Mouse (Mus musculus): Measurements from ENCODE around the gene D930020B18Rik. TPM values are rescaled to one million over a fixed set of nuclear protein-coding genes. Genes with fewer than 3 reads are reported as not detected.
A peak's percentile ranks its signal among the peaks of the same experiment; 100 is the strongest.

The D930020B18Rik gene
- polyA plus RNA-seq, 1 experiment from 2014 or later, result 0.21 TPM

DNA sequence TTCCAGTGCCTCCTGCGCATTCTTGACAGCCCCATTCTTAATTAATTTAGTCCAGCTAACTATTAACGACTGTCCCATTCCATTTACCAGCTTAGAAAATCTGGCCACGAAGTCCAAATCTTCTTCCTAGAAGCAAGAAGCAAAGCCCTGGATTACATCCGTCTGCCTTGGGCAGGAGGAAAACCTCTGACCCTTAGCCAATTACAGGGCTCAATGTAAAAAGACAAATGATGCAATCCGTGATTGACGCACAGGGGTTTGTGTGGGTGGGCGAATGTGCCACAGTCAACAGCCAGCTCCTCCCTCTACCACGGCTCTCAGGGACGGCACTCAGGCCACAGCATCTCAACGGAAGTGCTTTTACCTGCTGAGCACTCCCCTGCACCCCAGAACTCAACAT is 29.8 kb upstream of the D930020B18Rik start:
- peaks cover 58% of the 10 kb centered on the region for H3K36me3 ChIP-seq (ENCODE audit: insufficient read depth, low read length)
- H3K4me2 ChIP-seq (ENCODE audit: low read length), result no peak overlapping the region
- ATAC-seq (replicated peaks; ENCODE audit: low FRiP score, low read depth) (no peak), DNase-seq (ENCODE audit: low spot score) (no peak)
- no peaks in the 10 kb centered on the region for H3K4me1 ChIP-seq (replicated peaks; ENCODE audit: insufficient read depth, low read length)
- no peak overlapping the region for H3K4me3 ChIP-seq (replicated peaks; ENCODE audit: low read depth, low read length)
- no peak overlapping the region for H3K9ac ChIP-seq (ENCODE audit: low read depth, low read length)
- no peaks in the 10 kb centered on the region for H3K27me3 ChIP-seq (ENCODE audit: insufficient read depth, low read length)
- 73% methylated on average over 9 of the region's 10 CpGs for WGBS
- H3K27ac ChIP-seq, result no peak overlapping the region
- TF ChIP-seq CTCF (IDR thresholded peaks at IDR 0.05; ENCODE audit: low read depth), result no peak
- no peaks in the 10 kb centered on the region for H3K9me3 ChIP-seq (replicated peaks; ENCODE audit: low read length)

DNA sequence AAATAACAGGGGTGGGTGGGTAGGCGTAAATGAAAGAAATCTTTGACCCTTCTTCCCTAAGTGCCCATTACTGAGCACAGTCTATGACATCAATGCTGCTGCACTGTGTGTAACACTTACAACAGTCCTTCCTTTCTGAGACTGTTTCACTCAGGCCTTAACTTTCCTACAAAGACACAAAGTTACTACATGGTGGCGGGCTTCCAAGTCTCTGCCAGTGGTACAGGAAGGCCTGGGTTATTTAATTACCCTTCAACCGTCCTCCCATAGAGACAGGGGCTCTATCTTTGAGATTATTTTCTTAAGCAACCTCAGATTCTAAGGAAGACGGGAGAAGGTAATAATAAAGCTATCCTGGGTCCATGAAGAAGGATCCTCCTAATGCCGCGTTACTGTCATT is 28.9 kb upstream of the D930020B18Rik start:
- Histone ChIP-seq H3K9ac (ENCODE audit: low read depth, low read length) (no peak overlapping the region), H3K27me3 (ENCODE audit: insufficient read depth, low read length) (no peaks in the 10 kb centered on the region), H3K27ac (no peak overlapping the region), H3K36me3 (ENCODE audit: insufficient read depth, low read length) (peaks cover 61% of the 10 kb centered on the region), H3K9me3 (replicated peaks; ENCODE audit: low read length) (no peaks in the 10 kb centered on the region), H3K4me3 (replicated peaks; ENCODE audit: low read depth, low read length) (no peak overlapping the region), H3K4me2 (ENCODE audit: low read length) (no peak overlapping the region), H3K4me1 (replicated peaks; ENCODE audit: insufficient read depth, low read length) (no peaks in the 10 kb centered on the region)
- ATAC-seq (replicated peaks; ENCODE audit: low FRiP score, low read depth) (no peak), DNase-seq (ENCODE audit: low spot score) (no peak)
- WGBS, result 86% methylated on average over 6 of the region's 6 CpGs
- TF ChIP-seq CTCF (IDR thresholded peaks at IDR 0.05; ENCODE audit: low read depth), result no peak

DNA sequence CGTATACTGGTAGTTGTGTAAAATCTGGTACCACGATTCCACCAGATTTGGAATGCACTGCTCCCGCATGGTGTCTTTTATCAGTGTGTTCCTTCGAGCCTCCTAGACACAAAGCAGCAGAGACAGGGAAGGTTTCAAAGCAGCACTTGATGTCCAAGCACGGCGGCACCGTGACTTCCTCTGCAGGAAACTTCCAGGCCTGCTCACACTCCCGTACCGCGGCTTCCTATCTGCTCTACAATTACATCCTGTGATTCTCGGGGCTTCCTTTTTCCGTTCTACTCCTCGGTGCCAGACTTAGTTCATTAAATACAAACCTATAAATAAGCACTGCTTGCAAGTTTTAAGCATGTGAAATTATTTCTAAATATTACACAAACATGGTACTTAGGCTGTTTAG is 27.8 kb upstream of the D930020B18Rik start:
- Histone ChIP-seq H3K27me3 (ENCODE audit: insufficient read depth, low read length) (no peaks in the 10 kb centered on the region), H3K9ac (ENCODE audit: low read depth, low read length) (no peak overlapping the region), H3K4me1 (replicated peaks; ENCODE audit: insufficient read depth, low read length) (no peaks in the 10 kb centered on the region), H3K27ac (0 out of 2 replicates have a peak overlapping the region, but pooled peaks have one; percentile 2), H3K36me3 (ENCODE audit: insufficient read depth, low read length) (peaks cover 63% of the 10 kb centered on the region), H3K9me3 (replicated peaks; ENCODE audit: low read length) (no peaks in the 10 kb centered on the region), H3K4me3 (replicated peaks; ENCODE audit: low read depth, low read length) (no peak overlapping the region), H3K4me2 (ENCODE audit: low read length) (no peak overlapping the region)
- 81% methylated on average over 13 of the region's 13 CpGs for WGBS
- ATAC-seq (replicated peaks; ENCODE audit: low FRiP score, low read depth) (no peak), DNase-seq (ENCODE audit: low spot score) (peak; percentile 60)
- no peak for TF ChIP-seq CTCF (IDR thresholded peaks at IDR 0.05; ENCODE audit: low read depth)

DNA sequence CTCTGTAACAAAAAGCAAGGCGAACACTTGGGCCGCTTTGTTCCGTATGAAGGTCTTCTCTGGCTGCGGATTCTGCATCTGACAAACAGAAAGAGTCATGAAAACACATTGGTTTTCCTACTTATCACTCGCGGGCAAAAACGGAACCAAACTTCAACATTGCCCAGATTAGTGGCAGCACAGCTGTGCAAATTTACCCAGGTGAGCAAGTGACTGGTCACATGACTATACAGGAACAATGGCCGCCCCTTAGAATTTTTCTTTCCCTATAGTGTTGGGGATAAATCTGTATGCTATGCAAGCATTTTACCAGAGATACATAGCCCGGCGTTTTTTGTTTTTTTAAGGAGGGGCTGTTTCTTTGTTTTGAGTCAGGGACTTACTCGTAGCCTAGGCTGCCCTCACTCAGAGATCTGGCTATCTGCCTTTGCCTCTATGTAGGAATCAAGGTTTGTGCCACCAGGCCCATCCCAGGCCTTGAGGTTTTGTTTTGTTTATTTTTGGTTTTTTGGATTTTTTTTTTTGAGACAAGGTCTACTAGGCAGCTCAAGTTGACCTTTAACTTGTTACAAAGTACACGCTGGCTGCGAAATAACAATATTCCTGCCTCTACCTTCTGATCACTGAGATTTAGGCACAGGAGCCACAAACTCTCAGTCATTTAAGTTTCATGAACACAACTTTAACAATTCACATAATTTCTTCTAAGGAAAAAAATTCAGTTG is 26.1 kb upstream of the D930020B18Rik start:
- Histone ChIP-seq H3K27ac (no peak overlapping the region), H3K4me3 (replicated peaks; ENCODE audit: low read depth, low read length) (no peak overlapping the region), H3K4me2 (ENCODE audit: low read length) (no peak overlapping the region), H3K9me3 (replicated peaks; ENCODE audit: low read length) (no peaks in the 10 kb centered on the region), H3K4me1 (replicated peaks; ENCODE audit: insufficient read depth, low read length) (no peaks in the 10 kb centered on the region), H3K27me3 (ENCODE audit: insufficient read depth, low read length) (no peaks in the 10 kb centered on the region), H3K36me3 (ENCODE audit: insufficient read depth, low read length) (peaks cover 52% of the 10 kb centered on the region), H3K9ac (ENCODE audit: low read depth, low read length) (no peak overlapping the region)
- ATAC-seq (replicated peaks; ENCODE audit: low FRiP score, low read depth) (no peak), DNase-seq (ENCODE audit: low spot score) (no peak)
- WGBS, result 94% methylated on average over 13 of the region's 13 CpGs
- no peak for TF ChIP-seq CTCF (IDR thresholded peaks at IDR 0.05; ENCODE audit: low read depth)

DNA sequence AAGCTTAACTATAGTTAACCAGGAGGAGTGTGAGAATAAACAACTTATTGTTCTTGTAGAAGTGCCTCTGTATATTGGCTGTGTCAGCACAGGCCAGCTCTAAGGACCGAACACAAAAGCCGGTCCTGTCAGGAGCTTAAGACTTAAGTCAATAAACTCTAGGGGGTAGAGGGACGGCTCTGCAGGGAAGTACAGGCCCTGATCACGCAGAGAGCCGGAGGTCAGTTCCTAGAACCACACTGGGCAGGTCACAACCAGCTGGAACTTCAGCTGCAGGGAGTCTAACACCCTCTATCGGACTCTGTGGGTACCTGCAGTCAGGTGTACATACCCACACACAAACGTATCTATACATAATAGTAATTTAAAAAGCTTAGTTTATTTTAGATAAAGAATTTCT is 25.5 kb upstream of the D930020B18Rik start:
- no peak for TF ChIP-seq CTCF (IDR thresholded peaks at IDR 0.05; ENCODE audit: low read depth)
- H3K27ac ChIP-seq, result no peak overlapping the region
- H3K9me3 ChIP-seq (replicated peaks; ENCODE audit: low read length), result no peaks in the 10 kb centered on the region
- H3K4me3 ChIP-seq (replicated peaks; ENCODE audit: low read depth, low read length), result no peak overlapping the region
- no peak overlapping the region for H3K4me2 ChIP-seq (ENCODE audit: low read length)
- H3K27me3 ChIP-seq (ENCODE audit: insufficient read depth, low read length), result no peaks in the 10 kb centered on the region
- H3K36me3 ChIP-seq (ENCODE audit: insufficient read depth, low read length), result peaks cover 50% of the 10 kb centered on the region
- ATAC-seq (replicated peaks; ENCODE audit: low FRiP score, low read depth) (0 out of 2 replicates have a peak, but pooled peaks have one; percentile 54), DNase-seq (ENCODE audit: low spot score) (no peak)
- H3K9ac ChIP-seq (ENCODE audit: low read depth, low read length), result no peak overlapping the region
- 82% methylated on average over 7 of the region's 7 CpGs for WGBS
- no peaks in the 10 kb centered on the region for H3K4me1 ChIP-seq (replicated peaks; ENCODE audit: insufficient read depth, low read length)

DNA sequence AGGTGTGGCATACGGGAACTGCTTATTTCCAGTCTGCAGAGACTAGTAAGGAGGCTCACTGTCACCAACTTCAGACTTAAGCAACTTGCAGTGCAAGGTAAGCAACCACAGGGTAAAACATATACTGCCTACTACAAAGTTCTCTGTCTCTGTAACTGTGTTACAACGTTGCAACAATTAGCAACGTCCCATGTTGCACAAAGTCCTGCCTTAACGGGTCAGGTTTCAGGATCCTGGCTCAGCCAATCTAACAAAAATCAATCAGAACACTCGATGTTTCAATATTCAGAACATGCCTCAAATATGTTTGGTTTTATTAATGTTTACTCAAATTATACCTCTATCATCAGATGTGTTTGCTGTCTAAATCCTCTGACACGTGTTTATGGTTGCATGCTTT is 19.0 kb upstream of the D930020B18Rik start:
- no peaks in the 10 kb centered on the region for H3K27me3 ChIP-seq (ENCODE audit: insufficient read depth, low read length)
- peaks cover 29% of the 10 kb centered on the region for H3K36me3 ChIP-seq (ENCODE audit: insufficient read depth, low read length)
- H3K4me3 ChIP-seq (replicated peaks; ENCODE audit: low read depth, low read length), result no peak overlapping the region
- DNase-seq (ENCODE audit: low spot score), result no peak
- 81% methylated on average over 6 of the region's 6 CpGs for WGBS
- H3K4me1 ChIP-seq (replicated peaks; ENCODE audit: insufficient read depth, low read length), result peaks cover 6% of the 10 kb centered on the region
- H3K4me2 ChIP-seq (ENCODE audit: low read length), result no peak overlapping the region
- no peak for TF ChIP-seq CTCF (IDR thresholded peaks at IDR 0.05; ENCODE audit: low read depth)
- no peak overlapping the region for H3K27ac ChIP-seq
- no peak overlapping the region for H3K9ac ChIP-seq (ENCODE audit: low read depth, low read length)
- H3K9me3 ChIP-seq (replicated peaks; ENCODE audit: low read length), result no peaks in the 10 kb centered on the region
- no peak for ATAC-seq (replicated peaks; ENCODE audit: low FRiP score, low read depth)
